ENCODE assay signal across 1 mouse cellular context in genomic region chr11:69306039-69306438, GRCm38 (mm10).
A peak's percentile ranks its signal among the peaks of the same experiment; 100 is the strongest.
TF ChIP-seq lines count a peak whose summit lies in the region.

No protein-coding gene starts in this region.

TF ChIP-seq in MEL, 35 proteins besides CTCF, POLR2A, EP300 and RAD21 (continued from another document):
- TF ChIP-seq TAL1 (IDR thresholded peaks at IDR 0.05; ENCODE audit: low read length) (no peak), RCOR1 (IDR thresholded peaks at IDR 0.05; ENCODE audit: low read depth, low read length) (peak; percentile 37; the same call in 1 of the 2 replicates)
